Mouse (Mus musculus) spleen, adult 10 weeks (tissue): ENCODE results near the gene Psg20. TPM values are rescaled to one million over a fixed set of nuclear protein-coding genes. Genes with fewer than 3 reads are reported as not detected.

Experiments
- polyA plus RNA-seq: library from polyadenylated mRNA; stranded (reverse); fragments of 350-450 nt; fragmentation: Illumina TruSeq; extraction: RNeasy Lipid Tissue Mini Kit (QIAGEN cat#74804); gene quantifications from one replicate; pipeline ENCODE4 v1.2.3, GENCODE M21; 2015; ENCODE audit warnings: low replicate concordance; ENCODE audit not compliant: insufficient read depth

Psg20 gene
- not detected for polyA plus RNA-seq

GRCm38 (mm10) chr7:18686085-18686484 lies at the start of gene Psg20:
Psg20 (minus strand) TSS chr7:18686185.

GRCm38 (mm10) chr7:18717790-18718189 lies 31.8 kb upstream of the Psg20 start, which contains the start of gene Psg22:
Psg22 (plus strand) TSS chr7:18718090.

GRCm38 (mm10) chr7:18656625-18657024 lies 29.4 kb downstream of the Psg20 start, which contains the start of gene Psg21:
Psg21 (minus strand) TSS chr7:18656725.

Other genes starting within 250 kb of the Psg20 start
- gene Psg26, start 202.0 kb downstream of the Psg20 start, polyA plus RNA-seq = not detected
- gene Psg25, start 153.9 kb downstream of the Psg20 start, polyA plus RNA-seq = not detected
- gene Psg27, start 118.9 kb downstream of the Psg20 start, polyA plus RNA-seq = not detected
- not detected for gene Psg23, start 69.7 kb downstream of the Psg20 start, polyA plus RNA-seq
- not detected for gene Psg21, start 29.5 kb downstream of the Psg20 start, polyA plus RNA-seq
- gene Psg22, start 31.9 kb upstream of the Psg20 start, polyA plus RNA-seq = not detected
- gene Psg19, start 112.3 kb upstream of the Psg20 start, polyA plus RNA-seq = not detected
- gene Psg17, start 135.4 kb upstream of the Psg20 start, polyA plus RNA-seq = not detected
- gene Mill2, start 153.8 kb upstream of the Psg20 start, polyA plus RNA-seq = 6.1 TPM
- gene Pglyrp1, start 185.1 kb upstream of the Psg20 start, polyA plus RNA-seq = 28.9 TPM
- gene Ccdc61, start 224.2 kb upstream of the Psg20 start, polyA plus RNA-seq = 17.3 TPM
- 0.76 TPM for gene Nova2, start 239.7 kb upstream of the Psg20 start, polyA plus RNA-seq